In genomic region chr10:69536372-69537075, GRCm38 (mm10) we compare ENCODE assay signal across 11 mouse cellular contexts.
A peak's percentile ranks its signal among the peaks of the same experiment; 100 is the strongest.
DNase-seq lines count a peak whose midpoint lies in the region; ATAC-seq and TF ChIP-seq lines count a peak whose summit lies in the region.
"Had no signal": no experiment of that assay in that cellular context is flagged by ENCODE, and none has a peak within 500 bp of the region (broad histone marks: within the 10 kb centered on the region; RNA-seq: fewer than 3 reads in every experiment).

No protein-coding gene starts in this region.

- 58% methylated on average over 9 of the region's 9 CpGs for WGBS in heart, adult 2 months
- WGBS in hindbrain, embryonic 16.5 days = 44% methylated on average over 9 of the region's 9 CpGs

- no peak for TF ChIP-seq POLR2A in heart, adult 2 months (IDR thresholded peaks at IDR 0.05; ENCODE audit: insufficient read depth, low read depth, low read length)

- H3K27ac ChIP-seq in heart, adult 2 months = no peak overlapping the region
- H3K27ac ChIP-seq in hindbrain, embryonic 16.5 days (ENCODE audit: low read depth, low read length) = peak overlapping the region; percentile 93
- H3K27ac ChIP-seq: stomach, embryonic 15.5 days had no signal

- TF ChIP-seq CTCF in heart, adult 2 months (IDR thresholded peaks at IDR 0.05) = no peak

- no peak for TF ChIP-seq EP300 in heart, adult 2 months (IDR thresholded peaks at IDR 0.05; ENCODE audit: insufficient read depth, low read depth, low read length)

- H3K4me1 ChIP-seq in heart, adult 2 months (ENCODE audit: control insufficient read depth, insufficient read depth, low read length) = no peaks in the 10 kb centered on the region
- peaks cover 15% of the 10 kb centered on the region for H3K4me1 ChIP-seq in hindbrain, embryonic 16.5 days (ENCODE audit: control insufficient read depth, insufficient read depth, low read depth, low read length)
- H3K4me1 ChIP-seq: stomach, embryonic 15.5 days had no signal

- DNase-seq in heart, adult 11 months = peak; percentile 62
- no peak for DNase-seq in heart, adult 2 months
- DNase-seq in right cerebral cortex, postnatal 10 days (ENCODE audit: low spot score in 2 of 2) = peak; percentile 36 to 61
- DNase-seq in right cerebral cortex, adult 2 months (ENCODE audit: low spot score in 2 of 2) = no peak
- DNase-seq in adrenal gland, postnatal 4 days (ENCODE audit: low spot score in 2 of 2) = no peak
- DNase-seq in frontal cortex, postnatal 14 days (ENCODE audit: low spot score in 2 of 2) = no peak
- DNase-seq: left cerebral cortex, postnatal 4 days had no signal

- H3K27me3 ChIP-seq in heart, adult 2 months (ENCODE audit: control insufficient read depth, insufficient read depth, low read length) = no peaks in the 10 kb centered on the region
- H3K27me3 ChIP-seq in hindbrain, embryonic 16.5 days (replicated peaks; ENCODE audit: control insufficient read depth, insufficient read depth, low read length) = no peaks in the 10 kb centered on the region
- H3K27me3 ChIP-seq: stomach, embryonic 15.5 days had no signal

- ATAC-seq in hindbrain, embryonic 16.5 days = peak; percentile 25; the same call in 1 of the 2 replicates
- no peak for ATAC-seq in megakaryocyte progenitor cell, adult 5-6 weeks (replicated peaks; ENCODE audit: poor library complexity)
- ATAC-seq: intestine, postnatal 0 days had no signal

- peak overlapping the region; percentile 59 for H3K4me2 ChIP-seq in hindbrain, embryonic 16.5 days (ENCODE audit: low read length)

- H3K36me3 ChIP-seq in heart, adult 2 months (ENCODE audit: control insufficient read depth, insufficient read depth, low read length) = no peaks in the 10 kb centered on the region
- no peaks in the 10 kb centered on the region for H3K36me3 ChIP-seq in hindbrain, embryonic 16.5 days (ENCODE audit: control insufficient read depth, insufficient read depth, low read length)
- H3K36me3 ChIP-seq: stomach, embryonic 15.5 days had no signal

- 0 out of 2 replicates have a peak, but pooled peaks cover under 1% of the 10 kb centered on the region for H3K9me3 ChIP-seq in hindbrain, embryonic 16.5 days (ENCODE audit: control insufficient read depth, low read length)
- H3K9me3 ChIP-seq: stomach, embryonic 15.5 days had no signal

- no peaks in the 10 kb centered on the region for H3K79me2 ChIP-seq in heart, adult 2 months (replicated peaks; ENCODE audit: control insufficient read depth, insufficient read depth, low read length)

- H3K4me3 ChIP-seq in heart, adult 2 months = no peak overlapping the region
- peak overlapping the region; percentile 72 for H3K4me3 ChIP-seq in hindbrain, embryonic 16.5 days (ENCODE audit: low read length)

- no peak overlapping the region for H3K9ac ChIP-seq in heart, adult 2 months (ENCODE audit: low read depth, low read length)
- peak overlapping the region; percentile 83 for H3K9ac ChIP-seq in hindbrain, embryonic 16.5 days (ENCODE audit: low read depth, low read length)
- H3K9ac ChIP-seq: stomach, embryonic 15.5 days had no signal

- intact Hi-C loops in heart, adult 2 months (cut with DNase I) = loop anchor here (5.0 to 10.0 kb wide), 2 partner anchors 36 to 248 kb away; no protein-coding TSS in a partner anchor

Comparison
In these comparisons a context has a peak if more than half of its experiments do, and no peak if none do; other contexts are left out.
1. DNase-seq: peak in heart, adult 11 months (single experiment) and right cerebral cortex, postnatal 10 days (2 of 2); none in heart, adult 2 months (0 of 2), right cerebral cortex, adult 2 months (0 of 2), adrenal gland, postnatal 4 days (0 of 2) and frontal cortex, postnatal 14 days (0 of 2).